Mouse (Mus musculus) lung, adult 2 months (tissue): Measurements from ENCODE around the gene Hvcn1.

ENCODE experiments used
- CTCF ChIP-seq: fragments of 200-500 bp; IDR thresholded peaks from 2 replicates; pipeline ENCODE4 v1.5.1; 2011; ENCODE audit warnings: mild to moderate bottlenecking, low read length, control low read depth; ENCODE audit not compliant: insufficient read depth
- POLR2A ChIP-seq: fragments of 200-500 bp; IDR thresholded peaks from 2 replicates; pipeline ENCODE4 v1.6.1; 2011; ENCODE audit warnings: low read depth, mild to moderate bottlenecking, control low read depth, low read length, borderline replicate concordance; ENCODE audit errors: extremely low read depth

- TF ChIP-seq CTCF = no peak
- TF ChIP-seq POLR2A = no peak
Observed at GRCm38 (mm10) chr5:122240521-122240920, 33.9 kb downstream of the Hvcn1 start.
